ENCODE assay signal across 8 mouse cellular contexts in the genomic region with DNA sequence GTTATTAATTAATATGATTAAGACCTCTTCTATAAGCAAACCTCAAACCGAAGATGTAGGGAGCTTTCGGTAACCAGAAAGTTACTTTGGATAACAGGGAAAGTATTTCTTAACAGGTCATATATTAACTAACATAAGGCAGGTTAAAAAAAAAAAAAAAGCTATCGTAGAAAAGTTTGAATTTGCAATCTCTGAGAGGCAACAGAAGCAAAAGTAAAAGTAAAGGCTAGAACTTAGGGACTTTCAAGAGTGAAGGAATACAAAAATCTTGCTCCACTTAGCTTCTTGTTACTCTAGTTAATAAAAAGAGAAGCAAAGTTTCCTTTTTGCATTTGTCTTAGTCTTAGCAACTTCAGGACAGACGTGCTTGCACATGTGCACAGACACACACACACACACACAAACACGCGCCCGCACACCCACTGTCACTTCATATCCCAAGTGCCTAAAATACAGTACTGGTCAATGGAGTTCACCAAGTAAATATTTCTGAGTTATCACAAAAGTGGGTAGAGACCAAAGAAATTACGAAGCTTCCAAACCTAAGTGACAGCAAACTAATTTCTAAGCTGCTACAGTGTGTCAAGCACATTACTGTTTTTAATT. TPM values are rescaled to one million over a fixed set of nuclear protein-coding genes. Genes with fewer than 3 reads are reported as not detected.
A peak's percentile ranks its signal among the peaks of the same experiment; 100 is the strongest.
DNase-seq lines count a peak whose midpoint lies in the region; ATAC-seq and TF ChIP-seq lines count a peak whose summit lies in the region.

No protein-coding gene starts in this region.

- peak overlapping the region; percentile 75 for H3K4me2 ChIP-seq in heart, embryonic 14.5 days (ENCODE audit: low read length)
- peak overlapping the region; percentile 69 for H3K4me2 ChIP-seq in hindbrain, embryonic 13.5 days

- 49% methylated on average over 8 of the region's 8 CpGs for WGBS in heart, embryonic 14.5 days
- 6% methylated on average over 8 of the region's 8 CpGs for WGBS in bone marrow, adult 2 months
- 51% methylated on average over 8 of the region's 8 CpGs for WGBS in hindbrain, embryonic 13.5 days
- 6% methylated on average over 7 of the region's 8 CpGs for WGBS in macrophage (ENCODE audit: missing documents)

- H3K9ac ChIP-seq in heart, embryonic 14.5 days (ENCODE audit: low read length): peak overlapping the region; percentile 87
- peak overlapping the region; percentile 86 for H3K9ac ChIP-seq in hindbrain, embryonic 13.5 days

- TF ChIP-seq CTCF in bone marrow, adult 2 months (IDR thresholded peaks at IDR 0.05; ENCODE audit: control insufficient read depth, insufficient read depth, low read length): no peak

- H3K27ac ChIP-seq in heart, embryonic 14.5 days (replicated peaks in 1 of 2; ENCODE audit: control insufficient read depth in 1 of 2, insufficient read depth in 1 of 2, low read depth in 2 of 2, low read length in 2 of 2): peak overlapping the region; percentile 91 to 95
- peak overlapping the region; percentile 95 for H3K27ac ChIP-seq in bone marrow, adult 2 months (ENCODE audit: control insufficient read depth, insufficient read depth, low read depth, low read length, poor library complexity)
- H3K27ac ChIP-seq in hindbrain, embryonic 13.5 days: peak overlapping the region; percentile 93
- peak overlapping the region; percentile 86 for H3K27ac ChIP-seq in macrophage

- no peak for DNase-seq in heart, postnatal 4 days
- DNase-seq in natural killer cell, adult 2 months (ENCODE audit: low spot score in 2 of 2): no peak
- DNase-seq in adrenal gland, postnatal 10 days: no peak
- DNase-seq in retina, embryonic 14.5 days (ENCODE audit: low spot score): no peak

- TF ChIP-seq POLR2A in bone marrow, adult 2 months (IDR thresholded peaks at IDR 0.05; ENCODE audit: borderline replicate concordance, control insufficient read depth, low read depth, low read length): no peak

- ATAC-seq in heart, embryonic 14.5 days (ENCODE audit: insufficient number of reproducible peaks, insufficient read depth, low FRiP score, low read depth): no peak
- peak; percentile 21 for ATAC-seq in hindbrain, embryonic 13.5 days (ENCODE audit: low FRiP score)

- H3K4me3 ChIP-seq in heart, embryonic 14.5 days (ENCODE audit: control insufficient read depth in 1 of 2, insufficient read depth in 1 of 2, low read depth in 1 of 2, low read length in 2 of 2): peak overlapping the region; percentile 70 to 84
- peak overlapping the region; percentile 98 for H3K4me3 ChIP-seq in bone marrow, adult 2 months (replicated peaks; ENCODE audit: control insufficient read depth, low read depth, low read length)
- peak overlapping the region; percentile 66 for H3K4me3 ChIP-seq in hindbrain, embryonic 13.5 days
- peak overlapping the region; percentile 50 for H3K4me3 ChIP-seq in macrophage (ENCODE audit: inconsistent target)

- H3K27me3 ChIP-seq in heart, embryonic 14.5 days (ENCODE audit: control insufficient read depth, insufficient read depth, low read length): no peaks in the 10 kb centered on the region
- no peaks in the 10 kb centered on the region for H3K27me3 ChIP-seq in hindbrain, embryonic 13.5 days

- no peaks in the 10 kb centered on the region for H3K36me3 ChIP-seq in heart, embryonic 14.5 days (ENCODE audit: control insufficient read depth, insufficient read depth, low read length)
- no peaks in the 10 kb centered on the region for H3K36me3 ChIP-seq in hindbrain, embryonic 13.5 days
- no peaks in the 10 kb centered on the region for H3K36me3 ChIP-seq in macrophage (ENCODE audit: inconsistent target)

- peaks cover 27% of the 10 kb centered on the region; the same call in 1 of the 2 replicates for H3K79me2 ChIP-seq in macrophage (ENCODE audit: inconsistent target)

- H3K4me1 ChIP-seq in heart, embryonic 14.5 days (ENCODE audit: control insufficient read depth in 2 of 2, insufficient read depth in 2 of 2, low read length in 2 of 2): peaks cover 2 to 5% of the 10 kb centered on the region in 2 experiments; a peak in 2 of 4 replicates
- H3K4me1 ChIP-seq in bone marrow, adult 2 months (ENCODE audit: control insufficient read depth, insufficient read depth, low read length): peaks cover 1% of the 10 kb centered on the region; the same call in 1 of the 2 replicates
- peaks cover 11% of the 10 kb centered on the region for H3K4me1 ChIP-seq in hindbrain, embryonic 13.5 days (replicated peaks)

- no peaks in the 10 kb centered on the region for H3K9me3 ChIP-seq in heart, embryonic 14.5 days (ENCODE audit: control insufficient read depth, low read length)
- H3K9me3 ChIP-seq in hindbrain, embryonic 13.5 days: no peaks in the 10 kb centered on the region

RNA-seq across cellular contexts. Expression of a gene that starts 0.8 kb away (rescaled TPM):
- polyA plus RNA-seq in heart, embryonic 14.5 days (2014; fragmentation: Nextera tagmentation; extraction: Ambion mirVana): 10.0 and 11.8 TPM in 2 replicates
- total RNA-seq in heart, postnatal 4 days (2021): 10 to 100 TPM; 11.3 to 14.4 TPM
- polyA plus RNA-seq in bone marrow, adult 2 months (2011; ENCODE audit: insufficient read depth, insufficient read length, low replicate concordance, missing spikeins): 1.2 and 3.1 TPM in 2 replicates
- 7.8 and 9.7 TPM in 2 replicates for polyA plus RNA-seq in hindbrain, embryonic 13.5 days (2015; fragmentation: Nextera tagmentation; extraction: Ambion mirVana)
- total RNA-seq in macrophage (2018; cell fraction: chromatin; rRNA removed): 10 to 100 TPM in 3 of 26 experiments, 1 to 10 TPM in 23; 2.1 to 11.2 (median 7.7) TPM
- total RNA-seq in macrophage (2018; cell fraction: cytosol; rRNA removed): 1 to 10 TPM; 3.5 to 6.7 (median 4.7) TPM
- total RNA-seq in macrophage (2018; cell fraction: nucleus; rRNA removed): 1 to 10 TPM; 2.4 to 9.7 (median 4.9) TPM
- polyA plus RNA-seq in macrophage (2018): 6.1 to 7.7 TPM (median 6.1 TPM) in 3 replicates
- total RNA-seq in adrenal gland, postnatal 10 days (2021): 1 to 10 TPM; 5.7 to 9.6 TPM

RNA-seq across cellular contexts. Expression of a gene that starts 30.1 kb away (rescaled TPM):
- polyA plus RNA-seq in heart, embryonic 14.5 days (2014; fragmentation: Nextera tagmentation; extraction: Ambion mirVana): 998 and 1,081 TPM in 2 replicates
- total RNA-seq in heart, postnatal 4 days (2021): 1,000 to 10,000 TPM; 1,329 to 1,381 TPM
- polyA plus RNA-seq in bone marrow, adult 2 months (2011; ENCODE audit: insufficient read depth, insufficient read length, low replicate concordance, missing spikeins): 52.5 and 238 TPM in 2 replicates
- polyA plus RNA-seq in hindbrain, embryonic 13.5 days (2015; fragmentation: Nextera tagmentation; extraction: Ambion mirVana): 727 and 758 TPM in 2 replicates
- total RNA-seq in macrophage (2018; cell fraction: chromatin; rRNA removed): 1,000 to 10,000 TPM in 11 of 26 experiments, 100 to 1,000 TPM in 15; 356 to 3,689 (median 853) TPM
- 1,000 to 10,000 TPM; 1,475 to 4,121 (median 2,080) TPM for total RNA-seq in macrophage (2018; cell fraction: cytosol; rRNA removed)
- 1,000 to 10,000 TPM in 22 of 26 experiments, 100 to 1,000 TPM in 4; 768 to 3,052 (median 1,507) TPM for total RNA-seq in macrophage (2018; cell fraction: nucleus; rRNA removed)
- polyA plus RNA-seq in macrophage (2018): 760 to 2,516 TPM (median 1,050 TPM) in 3 replicates
- 100 to 1,000 TPM; 595 to 607 TPM for total RNA-seq in adrenal gland, postnatal 10 days (2021)

RNA-seq across cellular contexts. Expression of a gene that starts 52.0 kb away (rescaled TPM):
- 0.50 TPM in 2 replicates for polyA plus RNA-seq in heart, embryonic 14.5 days (2014; fragmentation: Nextera tagmentation; extraction: Ambion mirVana)
- total RNA-seq in heart, postnatal 4 days (2021): 1 to 10 TPM; 1.0 to 1.2 TPM
- polyA plus RNA-seq in bone marrow, adult 2 months (2011; ENCODE audit: insufficient read depth, insufficient read length, low replicate concordance, missing spikeins): 0.30 TPM in 1 of 2 replicates, not detected in the other
- 0.19 and 0.22 TPM in 2 replicates for polyA plus RNA-seq in hindbrain, embryonic 13.5 days (2015; fragmentation: Nextera tagmentation; extraction: Ambion mirVana)
- 1 to 10 TPM in 2 of 26 experiments, under 1 TPM in 7, not detected in 17; 0.06 to 1.3 (median 0.14) TPM for total RNA-seq in macrophage (2018; cell fraction: chromatin; rRNA removed)
- total RNA-seq in macrophage (2018; cell fraction: cytosol; rRNA removed): under 1 TPM in 7 of 26 experiments, not detected in 19; under 0.01 to 0.10 (median under 0.01) TPM
- total RNA-seq in macrophage (2018; cell fraction: nucleus; rRNA removed): under 1 TPM in 10 of 26 experiments, not detected in 16; 0.04 to 0.69 (median 0.15) TPM
- not detected in 3 replicates for polyA plus RNA-seq in macrophage (2018)
- total RNA-seq in adrenal gland, postnatal 10 days (2021): under 1 TPM; 0.48 to 0.58 TPM
